Mouse (Mus musculus): ENCODE data around the gene Cyp2s1.

- TF ChIP-seq POLR2AphosphoS2 (IDR thresholded peaks at IDR 0.05; ENCODE audit: low read depth, low read length) (no peak), POLR2A (IDR thresholded peaks at IDR 0.05; ENCODE audit: low read depth, low read length) (no peak), EP300 (IDR thresholded peaks at IDR 0.05; ENCODE audit: low read length) (no peak), ZNF384 (IDR thresholded peaks at IDR 0.05; ENCODE audit: low read depth, low read length) (no peak), HCFC1 (IDR thresholded peaks at IDR 0.05; ENCODE audit: low read depth, low read length) (no peak), MAX (IDR thresholded peaks at IDR 0.05; ENCODE audit: low read length) (no peak), RAD21 (IDR thresholded peaks at IDR 0.05; ENCODE audit: low read depth, low read length) (no peak), CTCF (conservative IDR thresholded peaks at IDR 0.05 in 1 of 2, IDR thresholded peaks at IDR 0.05 in 1 of 2; ENCODE audit: low read depth in 2 of 2, low read length in 2 of 2) (no peak), ZMIZ1 (IDR thresholded peaks at IDR 0.05; ENCODE audit: low read depth, low read length) (no peak), MXI1 (IDR thresholded peaks at IDR 0.05; ENCODE audit: low read depth, low read length) (no peak), MEF2A (IDR thresholded peaks at IDR 0.05; ENCODE audit: borderline replicate concordance, low read depth, low read length) (no peak), GABPA (IDR thresholded peaks at IDR 0.05; ENCODE audit: insufficient replicate concordance, low read depth, low read length) (no peak), MAFK (IDR thresholded peaks at IDR 0.05; ENCODE audit: insufficient replicate concordance, low read length) (no peak), E2F4 (IDR thresholded peaks at IDR 0.05; ENCODE audit: insufficient replicate concordance, low read depth, low read length) (no peak)
Measured at GRCm38 (mm10) chr7:25761354-25761753, 55.4 kb downstream of the Cyp2s1 start.
